ENCODE assay signal across 12 mouse cellular contexts in genomic region chr9:66876577-66876976, GRCm38 (mm10). TPM values are rescaled to one million over a fixed set of nuclear protein-coding genes. Genes with fewer than 3 reads are reported as not detected.
DNase-seq lines count a peak whose midpoint lies in the region; ATAC-seq and TF ChIP-seq lines count a peak whose summit lies in the region.
"Had no signal": no experiment of that assay in that cellular context is flagged by ENCODE, and none has a peak within 500 bp of the region (broad histone marks: within the 10 kb centered on the region; RNA-seq: fewer than 3 reads in every experiment).

No protein-coding gene starts in this region.

- ATAC-seq in lung, embryonic 14.5 days (ENCODE audit: insufficient read depth), result peak; percentile 62; the same call in 1 of the 2 replicates
- ATAC-seq: hindbrain, postnatal 0 days had no signal

- TF ChIP-seq CTCF in lung, embryonic 14.5 days (IDR thresholded peaks at IDR 0.05; ENCODE audit: low read depth), result no peak
- no peak for TF ChIP-seq CTCF in embryonic fibroblast, embryonic 13.5 days (IDR thresholded peaks at IDR 0.05; ENCODE audit: borderline replicate concordance, insufficient read depth, low read length)
- no peak for TF ChIP-seq CTCF in left cerebral cortex, adult 2 months (IDR thresholded peaks at IDR 0.05)

- H3K27ac ChIP-seq in lung, embryonic 14.5 days (ENCODE audit: low read depth), result no peak overlapping the region; the same call in 1 of the 2 replicates
- H3K27ac ChIP-seq in embryonic fibroblast, embryonic 13.5 days (ENCODE audit: insufficient read depth, low read length), result peak overlapping the region; percentile 72
- no peak overlapping the region for H3K27ac ChIP-seq in left cerebral cortex, adult 2 months
- H3K27ac ChIP-seq: hindbrain, postnatal 0 days had no signal

- no peaks in the 10 kb centered on the region for H3K27me3 ChIP-seq in lung, embryonic 14.5 days (ENCODE audit: insufficient read depth, low read length)
- H3K27me3 ChIP-seq: megakaryocyte, embryonic 14.5 days had no signal

- no peak for TF ChIP-seq POLR2A in embryonic fibroblast, embryonic 13.5 days (IDR thresholded peaks at IDR 0.05; ENCODE audit: low read depth, low read length)

- intact Hi-C loops in left cerebral cortex, adult 2 months (cut with DNase I), result loop anchor here (5.0 kb wide), 1 partner anchor 101 kb away; the partner anchor contains the start of gene Lactb

- H3K9me3 ChIP-seq in lung, embryonic 14.5 days (ENCODE audit: low read depth, low read length), result no peaks in the 10 kb centered on the region

- H3K9ac ChIP-seq in lung, embryonic 14.5 days, result no peak overlapping the region

- H3K36me3 ChIP-seq in lung, embryonic 14.5 days (ENCODE audit: insufficient read depth), result no peaks in the 10 kb centered on the region

- DNase-seq in lung, embryonic 14.5 days, result peak; percentile 78
- DNase-seq in lung, postnatal 25 days (ENCODE audit: low spot score), result no peak
- peak; percentile 51 for DNase-seq in kidney, adult 9 months
- DNase-seq in skeletal muscle tissue, adult 2 months (ENCODE audit: low read depth, low spot score), result peak; percentile 70
- DNase-seq in right cerebral cortex, postnatal 36 days (ENCODE audit: low spot score in 2 of 2), result no peak
- DNase-seq in left cerebral cortex, adult 2 months (ENCODE audit: extremely low spot score in 1 of 2, low spot score in 2 of 2), result no peak
- DNase-seq in cerebellum, adult 11 months, result no peak
- DNase-seq: adrenal gland, postnatal 14 days; spleen, adult 18-20 months had no signal

- 54% methylated on average over 5 of the region's 5 CpGs for WGBS in lung, embryonic 14.5 days

- H3K4me1 ChIP-seq in lung, embryonic 14.5 days (ENCODE audit: insufficient read depth), result no peaks in the 10 kb centered on the region; the same call in 1 of the 2 replicates
- 0 out of 2 replicates have a peak, but pooled peaks cover 6% of the 10 kb centered on the region for H3K4me1 ChIP-seq in embryonic fibroblast, embryonic 13.5 days (ENCODE audit: control insufficient read depth, insufficient read depth, low read length)

- no peak overlapping the region for H3K4me2 ChIP-seq in lung, embryonic 14.5 days

- H3K4me3 ChIP-seq in lung, embryonic 14.5 days (ENCODE audit: low read depth, low read length), result no peak overlapping the region
- no peak overlapping the region for H3K4me3 ChIP-seq in embryonic fibroblast, embryonic 13.5 days (ENCODE audit: insufficient read depth, low read length)
- no peak overlapping the region for H3K4me3 ChIP-seq in left cerebral cortex, adult 2 months

RNA-seq across cellular contexts. Expression of gene Aph1c, which starts 42.1 kb away (rescaled TPM):
- polyA plus RNA-seq in lung, embryonic 14.5 days (2014; fragmentation: Nextera tagmentation; extraction: Ambion mirVana), result 3.6 and 4.0 TPM in 2 replicates
- 0.40 and 4.9 TPM in 2 replicates for polyA plus RNA-seq in embryonic fibroblast, embryonic 13.5 days (2011; ENCODE audit: insufficient read length, low read depth, missing spikeins)
- total RNA-seq in left cerebral cortex, adult 2 months (2021), result 1 to 10 TPM; 5.8 TPM

RNA-seq across cellular contexts. Expression of gene Rab8b, which starts 42.9 kb away (rescaled TPM):
- polyA plus RNA-seq in lung, embryonic 14.5 days (2014; fragmentation: Nextera tagmentation; extraction: Ambion mirVana), result 29.9 and 35.0 TPM in 2 replicates
- 31.9 and 32.5 TPM in 2 replicates for polyA plus RNA-seq in embryonic fibroblast, embryonic 13.5 days (2011; ENCODE audit: insufficient read length, low read depth, missing spikeins)
- 10 to 100 TPM; 30.7 to 32.1 TPM for total RNA-seq in left cerebral cortex, adult 2 months (2021)

Comparison
In these comparisons a context has a peak if more than half of its experiments do, and no peak if none do; other contexts are left out.
1. DNase-seq: peak in lung, embryonic 14.5 days (single experiment), kidney, adult 9 months (single experiment) and skeletal muscle tissue, adult 2 months (single experiment); none in lung, postnatal 25 days (single experiment), right cerebral cortex, postnatal 36 days (0 of 2), left cerebral cortex, adult 2 months (0 of 2) and cerebellum, adult 11 months (single experiment).